Mouse (Mus musculus): ENCODE measurements around the gene Gm6676.
"Not testable (repeated sequence)": the region's sequence is repeated elsewhere in the genome, so short reads cannot be mapped to it uniquely, and the experiment has no call there.

The Gm6676 gene

DNA sequence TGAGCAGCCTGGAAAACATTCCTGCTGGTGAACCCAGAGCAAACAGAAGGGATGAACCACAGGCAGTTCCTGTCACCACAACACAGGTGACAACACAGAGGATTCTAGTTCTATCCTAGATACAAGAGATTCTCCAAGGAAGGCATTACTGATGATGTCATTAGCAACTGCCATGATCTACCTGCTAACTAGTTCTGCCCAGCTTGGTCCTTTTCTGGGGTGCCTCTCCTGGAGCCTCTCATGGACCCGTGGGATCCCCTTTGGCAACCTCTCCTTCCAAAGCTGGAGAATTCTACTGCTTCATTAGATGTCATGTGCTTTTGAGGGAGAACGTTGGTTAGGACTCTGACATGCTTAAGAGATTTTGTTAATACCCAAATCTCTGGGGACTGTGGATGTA, at the start of gene Gm6676:
Gene Gm6676 (minus strand): TSS at position 101 of the 400 bp plus-strand sequence.
- not testable (repeated sequence) for DNase-seq

DNA sequence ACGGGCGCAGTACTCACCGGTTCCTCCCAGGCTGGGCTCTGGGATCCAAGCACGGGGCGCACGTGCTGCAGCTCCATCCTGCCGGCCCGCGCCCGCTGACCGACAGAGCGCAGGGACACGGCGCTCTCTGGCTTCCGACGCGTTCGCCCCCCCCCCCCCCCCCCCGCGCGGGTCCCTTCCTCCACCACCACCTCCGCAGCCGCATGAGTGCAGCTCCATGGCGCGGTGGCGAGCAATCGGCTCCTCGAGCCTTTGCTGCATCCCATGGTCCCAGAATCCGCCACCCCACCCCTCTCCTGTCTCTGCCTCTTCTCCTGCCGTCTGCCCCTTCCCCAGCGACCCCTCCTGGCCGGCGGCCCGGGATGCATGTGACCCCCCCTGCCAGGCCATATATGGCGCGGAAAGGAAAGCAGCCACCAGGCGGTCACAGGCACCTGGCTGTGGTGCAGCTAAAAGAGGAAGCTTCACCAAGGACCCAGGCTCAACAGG, 49.3 kb upstream of the Gm6676 start, which contains the start of gene Gm3512:
Gene Gm3512 (minus strand): TSS at position 51 of the 489 bp plus-strand sequence.
- not testable (repeated sequence) for DNase-seq

DNA sequence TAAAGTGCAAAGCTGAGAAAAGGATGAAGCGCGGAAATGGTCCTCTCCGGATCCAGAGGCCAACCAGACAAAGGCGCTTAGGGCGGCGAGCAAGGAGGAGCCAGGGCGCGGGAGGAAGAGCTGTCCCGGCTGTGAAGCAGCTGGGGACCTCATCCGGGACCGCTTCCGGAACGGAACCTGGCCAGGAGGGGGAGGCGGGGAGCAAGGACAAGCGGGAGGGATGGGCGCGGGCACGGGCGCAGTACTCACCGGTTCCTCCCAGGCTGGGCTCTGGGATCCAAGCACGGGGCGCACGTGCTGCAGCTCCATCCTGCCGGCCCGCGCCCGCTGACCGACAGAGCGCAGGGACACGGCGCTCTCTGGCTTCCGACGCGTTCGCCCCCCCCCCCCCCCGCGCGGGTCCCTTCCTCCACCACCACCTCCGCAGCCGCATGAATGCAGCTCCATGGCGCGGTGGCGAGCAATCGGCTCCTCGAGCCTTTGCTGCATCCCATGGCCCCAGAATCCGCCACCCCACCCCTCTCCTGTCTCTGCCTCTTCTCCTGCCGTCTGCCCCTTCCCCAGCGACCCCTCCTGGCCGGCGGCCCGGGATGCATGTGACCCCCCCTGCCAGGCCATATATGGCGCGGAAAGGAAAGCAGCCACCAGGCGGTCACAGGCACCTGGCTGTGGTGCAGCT, 19.9 kb downstream of the Gm6676 start:
- DNase-seq = not testable (repeated sequence)

- DNase-seq = not testable (repeated sequence)
Measured at GRCm38 (mm10) chr14:7100521-7100920, 24.7 kb downstream of the Gm6676 start, which contains the start of gene Gm3696. Gm3696 (minus strand) TSS chr14:7100621.
